Mouse (Mus musculus) hindbrain, embryonic 13.5 days (tissue): ENCODE results near the gene 1700028P14Rik. TPM values are rescaled to one million over a fixed set of nuclear protein-coding genes. Genes with fewer than 3 reads are reported as not detected.

ENCODE experiments used
- ATAC-seq: fragments of 200-750 bp; cut with Nextera tagmentation; 2 replicates; pipeline ENCODE4 v1.8.0; 2017; ENCODE audit warnings: moderate TSS enrichment; ENCODE audit not compliant: low FRiP score
- H3K27ac ChIP-seq: fragments of 300-500 bp; sonication (generic); 2 replicates; pipeline ENCODE4 v1.5.1; 2015; ENCODE audit warnings: inconsistent platforms, mild to moderate bottlenecking, moderate library complexity
- H3K27me3 ChIP-seq: fragments of 300-500 bp; sonication (generic); 2 replicates; pipeline ENCODE4 v1.6.1; 2015; ENCODE audit warnings: mild to moderate bottlenecking, inconsistent platforms
- H3K36me3 ChIP-seq: fragments of 300-500 bp; sonication (generic); 2 replicates; pipeline ENCODE4 v1.6.1; 2015; ENCODE audit warnings: mild to moderate bottlenecking, inconsistent platforms
- H3K4me1 ChIP-seq: fragments of 300-500 bp; sonication (generic); replicated peaks from 2 replicates; pipeline ENCODE4 v1.6.1; 2015; ENCODE audit warnings: inconsistent platforms
- H3K4me2 ChIP-seq: fragments of 300-500 bp; sonication (generic); 2 replicates; pipeline ENCODE4 v1.6.1; 2015; ENCODE audit warnings: inconsistent platforms, mild to moderate bottlenecking, moderate library complexity
- H3K4me3 ChIP-seq: fragments of 300-500 bp; sonication (generic); 2 replicates; pipeline ENCODE4 v1.5.1; 2015; ENCODE audit warnings: mild to moderate bottlenecking, inconsistent platforms
- H3K9ac ChIP-seq: fragments of 300-500 bp; sonication (generic); 2 replicates; pipeline ENCODE4 v1.6.1; 2015; ENCODE audit warnings: mild to moderate bottlenecking, inconsistent platforms
- H3K9me3 ChIP-seq: fragments of 300-500 bp; sonication (generic); 2 replicates; pipeline ENCODE4 v1.6.1; 2016; ENCODE audit warnings: inconsistent platforms
- WGBS: fragments of 180-500 bp; shearing (Covaris S2); methylation state at CpG from one replicate; pipeline ENCODE4 v1.1.7; 2015; 5-methylcytosine and 5-hydroxymethylcytosine counted together
- polyA plus RNA-seq: library from polyadenylated mRNA; unstranded; fragments of >200 nt; fragmentation: Nextera tagmentation; extraction: Ambion mirVana; gene quantifications from 2 replicates; pipeline ENCODE4 v1.2.1, GENCODE M21; 2015

The 1700028P14Rik gene
- polyA plus RNA-seq, 1 experiment from 2014 or later, result 2.5 TPM

DNA sequence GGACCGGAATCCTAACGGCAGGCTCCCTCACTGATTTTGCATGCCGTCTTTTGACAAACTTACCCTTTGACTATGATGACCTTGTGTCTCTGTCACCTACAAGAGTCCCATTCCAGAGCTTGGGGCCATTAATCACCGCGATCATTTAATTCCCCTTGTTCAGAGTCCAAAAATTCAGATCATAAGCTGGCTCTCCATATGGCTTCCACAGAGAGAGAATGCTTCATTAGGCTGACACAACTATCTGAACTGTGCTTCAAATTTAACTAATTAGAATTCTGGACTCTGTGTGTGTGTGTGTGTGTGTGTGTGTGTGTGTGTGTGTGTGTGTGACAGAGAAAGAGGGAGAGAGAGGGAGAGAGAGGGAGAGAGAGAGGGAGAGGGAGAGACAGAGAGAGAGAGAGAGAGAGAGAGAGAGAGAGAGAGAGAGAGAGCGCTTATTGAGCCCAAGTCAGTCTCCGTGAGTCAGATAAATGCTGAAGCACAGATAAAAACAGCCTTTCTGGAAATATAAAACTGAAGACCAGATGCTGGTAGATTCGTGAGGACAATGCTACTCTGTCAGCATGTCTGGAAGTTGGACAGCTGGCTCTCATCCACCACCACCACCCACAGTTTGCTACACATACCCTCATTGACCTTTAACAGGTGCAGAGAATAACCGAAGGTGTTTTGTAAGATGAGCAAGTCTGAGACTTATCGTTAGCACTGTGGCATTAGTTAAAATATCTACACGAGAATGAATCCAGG, 73.8 kb downstream of the 1700028P14Rik start:
- H3K27ac ChIP-seq, result no peak overlapping the region
- ATAC-seq, result no peak
- H3K27me3 ChIP-seq, result no peaks in the 10 kb centered on the region
- H3K36me3 ChIP-seq, result no peaks in the 10 kb centered on the region
- no peaks in the 10 kb centered on the region for H3K4me1 ChIP-seq
- H3K9me3 ChIP-seq, result no peaks in the 10 kb centered on the region
- 77% methylated on average over 11 of the region's 11 CpGs for WGBS
- no peak overlapping the region for H3K4me3 ChIP-seq
- H3K4me2 ChIP-seq, result no peak overlapping the region
- H3K9ac ChIP-seq, result no peak overlapping the region

- Histone ChIP-seq H3K4me3 (no peak overlapping the region), H3K36me3 (no peaks in the 10 kb centered on the region), H3K9me3 (no peaks in the 10 kb centered on the region), H3K9ac (no peak overlapping the region), H3K27ac (no peak overlapping the region), H3K4me2 (no peak overlapping the region), H3K4me1 (no peaks in the 10 kb centered on the region), H3K27me3 (no peaks in the 10 kb centered on the region)
- 53% methylated on average over 4 of the region's 4 CpGs for WGBS
- ATAC-seq, result no peak
Measured at GRCm38 (mm10) chr19:23576685-23577084, 75.9 kb downstream of the 1700028P14Rik start.

GRCm38 (mm10) chr19:23563693-23564092, 88.9 kb downstream of the 1700028P14Rik start:
- Histone ChIP-seq H3K4me1 (no peaks in the 10 kb centered on the region), H3K27ac (no peak overlapping the region), H3K9me3 (no peaks in the 10 kb centered on the region), H3K4me3 (no peak overlapping the region), H3K4me2 (no peak overlapping the region), H3K27me3 (no peaks in the 10 kb centered on the region), H3K36me3 (no peaks in the 10 kb centered on the region), H3K9ac (no peak overlapping the region)
- ATAC-seq, result no peak
- WGBS, result 86% methylated on average over 5 of the region's 5 CpGs

GRCm38 (mm10) chr19:23562588-23562987, 90.0 kb downstream of the 1700028P14Rik start:
- Histone ChIP-seq H3K4me2 (no peak overlapping the region), H3K4me1 (no peaks in the 10 kb centered on the region), H3K9me3 (no peaks in the 10 kb centered on the region), H3K27me3 (no peaks in the 10 kb centered on the region), H3K27ac (no peak overlapping the region), H3K4me3 (no peak overlapping the region), H3K9ac (no peak overlapping the region), H3K36me3 (no peaks in the 10 kb centered on the region)
- 95% methylated on average over 4 of the region's 4 CpGs for WGBS
- ATAC-seq, result no peak

DNA sequence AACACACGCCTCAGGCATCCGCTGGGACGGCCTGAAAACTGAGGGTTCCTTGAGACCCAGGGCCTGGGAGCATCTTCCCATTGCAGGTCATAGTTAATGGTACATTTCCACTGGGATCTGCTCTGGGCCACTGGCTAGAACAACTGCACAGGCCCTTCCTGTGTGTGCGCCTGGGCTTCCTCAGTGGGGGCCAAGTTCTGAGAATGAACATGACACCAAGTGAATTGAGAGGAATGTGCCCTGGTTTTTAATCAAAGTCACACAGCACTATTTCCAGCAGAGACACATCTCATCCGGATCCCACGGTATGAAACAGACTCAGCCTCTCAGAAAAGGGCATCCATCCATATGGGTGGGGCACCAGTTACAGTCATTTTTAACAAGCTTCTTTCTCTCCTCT, 90.6 kb downstream of the 1700028P14Rik start:
- Histone ChIP-seq H3K4me1 (no peaks in the 10 kb centered on the region), H3K9me3 (no peaks in the 10 kb centered on the region), H3K4me2 (no peak overlapping the region), H3K4me3 (no peak overlapping the region), H3K27ac (no peak overlapping the region), H3K9ac (no peak overlapping the region), H3K36me3 (no peaks in the 10 kb centered on the region), H3K27me3 (no peaks in the 10 kb centered on the region)
- ATAC-seq, result no peak
- whole genome bisulfite sequencing, result 91% methylated on average over 6 of the region's 6 CpGs

DNA sequence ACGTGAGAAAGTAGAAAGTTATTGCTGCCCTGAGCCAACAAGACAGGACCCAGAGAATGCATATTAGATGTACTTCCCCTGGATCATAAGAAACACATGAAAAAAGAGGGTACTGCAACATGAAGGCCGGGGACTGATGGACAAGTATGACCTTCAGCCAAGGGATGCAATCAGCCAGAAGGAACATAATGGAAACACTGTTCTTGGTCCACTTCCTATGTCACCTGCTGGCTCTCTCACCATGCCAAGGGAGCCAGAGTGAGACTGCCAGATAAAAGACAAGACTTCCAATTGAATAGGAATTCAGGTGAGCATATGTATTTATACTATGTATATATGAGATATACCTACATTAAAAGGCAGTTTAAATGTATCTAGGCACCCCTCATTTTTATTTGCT, 99.2 kb downstream of the 1700028P14Rik start:
- Histone ChIP-seq H3K4me2 (no peak overlapping the region), H3K4me3 (no peak overlapping the region), H3K27me3 (no peaks in the 10 kb centered on the region), H3K9ac (no peak overlapping the region), H3K27ac (no peak overlapping the region), H3K36me3 (no peaks in the 10 kb centered on the region), H3K4me1 (no peaks in the 10 kb centered on the region), H3K9me3 (no peaks in the 10 kb centered on the region)
- 78% methylated on average over 2 of the region's 2 CpGs for WGBS
- ATAC-seq, result no peak

- Histone ChIP-seq H3K4me3 (no peak overlapping the region), H3K4me2 (no peak overlapping the region), H3K9me3 (no peaks in the 10 kb centered on the region), H3K27ac (no peak overlapping the region), H3K27me3 (no peaks in the 10 kb centered on the region), H3K9ac (no peak overlapping the region), H3K36me3 (no peaks in the 10 kb centered on the region), H3K4me1 (no peaks in the 10 kb centered on the region)
- ATAC-seq, result no peak
Measured at GRCm38 (mm10) chr19:23545604-23546003, 107.0 kb downstream of the 1700028P14Rik start.

DNA sequence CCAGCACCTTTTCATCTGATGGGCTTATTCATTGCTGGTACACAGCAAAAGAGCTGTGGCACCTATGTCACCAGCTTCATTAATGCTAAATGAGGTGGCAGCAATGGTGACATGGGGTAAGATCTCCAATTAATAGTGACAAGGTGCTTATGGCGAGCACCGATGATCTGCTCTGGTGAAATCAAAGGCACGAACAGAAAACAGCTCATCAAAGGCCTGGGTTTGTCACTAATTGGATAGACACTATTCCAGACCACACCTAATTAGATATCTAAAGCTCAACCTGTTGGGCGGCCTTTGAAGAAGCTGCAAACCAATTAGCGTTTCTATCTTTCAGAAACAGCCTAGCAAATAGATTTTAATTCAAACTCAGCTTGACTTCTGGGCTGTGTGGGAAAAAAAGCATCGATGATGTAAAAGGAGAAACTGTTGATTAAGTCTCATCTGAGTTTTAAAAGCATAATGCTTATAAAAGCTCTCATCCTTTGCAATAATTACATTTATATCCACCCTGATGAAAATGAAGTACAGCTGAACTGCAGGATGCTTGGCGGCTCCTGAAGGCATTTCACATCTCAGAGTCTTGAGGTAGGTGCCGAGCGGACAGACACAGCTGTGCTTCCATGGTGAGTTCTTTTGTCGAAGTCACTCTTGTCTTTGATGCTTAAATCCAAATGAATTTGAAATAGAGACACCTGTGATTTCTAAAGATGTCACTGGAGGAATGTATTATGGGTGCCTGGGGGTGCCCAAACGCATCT, 109.2 kb downstream of the 1700028P14Rik start:
- Histone ChIP-seq H3K36me3 (no peaks in the 10 kb centered on the region), H3K4me1 (no peaks in the 10 kb centered on the region), H3K27ac (no peak overlapping the region), H3K4me2 (no peak overlapping the region), H3K9ac (no peak overlapping the region), H3K27me3 (no peaks in the 10 kb centered on the region), H3K9me3 (no peaks in the 10 kb centered on the region), H3K4me3 (no peak overlapping the region)
- 82% methylated on average over 11 of the region's 11 CpGs for WGBS
- ATAC-seq, result no peak

DNA sequence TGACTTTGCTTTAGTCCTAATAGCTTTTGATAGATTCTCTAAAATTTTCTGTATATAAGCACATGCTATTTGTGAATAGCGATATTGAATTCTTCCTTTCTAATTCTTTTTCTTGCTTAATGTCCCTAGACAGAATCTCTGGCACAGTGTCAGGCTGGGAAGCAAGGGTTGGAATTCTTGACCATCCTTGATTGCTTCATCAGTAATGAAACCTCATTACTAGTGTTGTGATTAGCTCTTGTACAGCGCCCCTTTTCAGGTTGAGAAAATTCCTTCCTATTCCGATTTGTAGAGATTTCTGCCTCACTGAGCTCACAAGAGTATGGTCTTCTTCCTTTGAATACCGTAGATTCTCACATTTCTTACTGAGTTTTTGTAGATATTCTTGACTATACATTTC, 109.9 kb downstream of the 1700028P14Rik start:
- Histone ChIP-seq H3K9me3 (no peaks in the 10 kb centered on the region), H3K27me3 (no peaks in the 10 kb centered on the region), H3K36me3 (no peaks in the 10 kb centered on the region), H3K4me3 (no peak overlapping the region), H3K4me2 (no peak overlapping the region), H3K4me1 (no peaks in the 10 kb centered on the region), H3K27ac (no peak overlapping the region), H3K9ac (no peak overlapping the region)
- no peak for ATAC-seq
- 91% methylated on average over 4 of the region's 4 CpGs for WGBS

GRCm38 (mm10) chr19:23535700-23536099, 116.9 kb downstream of the 1700028P14Rik start:
- no peak overlapping the region for H3K27ac ChIP-seq
- no peak overlapping the region for H3K9ac ChIP-seq
- no peak overlapping the region for H3K4me3 ChIP-seq
- ATAC-seq, result no peak
- H3K36me3 ChIP-seq, result no peaks in the 10 kb centered on the region
- H3K9me3 ChIP-seq, result no peaks in the 10 kb centered on the region
- no peaks in the 10 kb centered on the region for H3K4me1 ChIP-seq
- no peaks in the 10 kb centered on the region for H3K27me3 ChIP-seq
- over 99% methylated on average over 3 of the region's 3 CpGs for WGBS
- no peak overlapping the region for H3K4me2 ChIP-seq

GRCm38 (mm10) chr19:23531899-23532298, 120.7 kb downstream of the 1700028P14Rik start:
- 16% methylated on average over 4 of the region's 4 CpGs for WGBS
- no peaks in the 10 kb centered on the region for H3K27me3 ChIP-seq
- no peak overlapping the region for H3K4me3 ChIP-seq
- H3K9me3 ChIP-seq, result no peaks in the 10 kb centered on the region
- no peaks in the 10 kb centered on the region for H3K4me1 ChIP-seq
- no peaks in the 10 kb centered on the region for H3K36me3 ChIP-seq
- no peak for ATAC-seq
- no peak overlapping the region for H3K9ac ChIP-seq
- no peak overlapping the region for H3K27ac ChIP-seq
- no peak overlapping the region for H3K4me2 ChIP-seq

- Histone ChIP-seq H3K27ac (no peak overlapping the region), H3K36me3 (no peaks in the 10 kb centered on the region), H3K4me3 (no peak overlapping the region), H3K4me2 (no peak overlapping the region), H3K27me3 (no peaks in the 10 kb centered on the region), H3K9ac (no peak overlapping the region), H3K4me1 (no peaks in the 10 kb centered on the region), H3K9me3 (no peaks in the 10 kb centered on the region)
- ATAC-seq, result no peak
- 12% methylated on average over 1 of the region's 1 CpGs for WGBS
Measured at GRCm38 (mm10) chr19:23523711-23524110, 128.9 kb downstream of the 1700028P14Rik start.

DNA sequence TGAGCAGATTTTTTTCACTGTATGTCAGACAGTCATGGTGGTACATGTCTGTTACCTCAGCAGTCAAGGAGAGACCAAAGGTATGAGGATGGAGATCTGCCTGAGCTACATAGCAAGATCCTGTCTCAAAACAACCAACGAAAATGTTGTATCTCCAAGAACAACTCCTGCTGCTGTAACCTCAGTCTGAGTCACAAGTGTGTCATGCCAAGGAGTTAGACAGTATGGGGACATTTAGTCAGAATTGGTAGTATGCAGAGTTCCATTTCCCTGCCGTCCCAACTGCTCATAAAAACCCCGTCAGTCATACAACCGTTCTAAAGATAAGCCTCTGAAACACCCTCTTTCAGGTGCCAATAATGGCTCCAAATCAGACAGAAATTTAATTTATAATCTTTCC, 130.8 kb downstream of the 1700028P14Rik start:
- Histone ChIP-seq H3K27ac (no peak overlapping the region), H3K9ac (no peak overlapping the region), H3K9me3 (no peaks in the 10 kb centered on the region), H3K4me3 (no peak overlapping the region), H3K4me2 (no peak overlapping the region), H3K27me3 (no peaks in the 10 kb centered on the region), H3K4me1 (no peaks in the 10 kb centered on the region), H3K36me3 (no peaks in the 10 kb centered on the region)
- ATAC-seq, result no peak
- 94% methylated on average over 4 of the region's 4 CpGs for WGBS
